Mouse (Mus musculus) myocyte (in vitro differentiated cells): Measurements from ENCODE around the gene Map3k13.

Source experiments
- CEBPB ChIP-seq: IDR thresholded peaks from 2 replicates; pipeline ENCODE4 v1.6.1; 2011; ENCODE audit warnings: mild to moderate bottlenecking, moderate library complexity; ENCODE audit not compliant: poor library complexity, insufficient read depth, severe bottlenecking
- E2F4 ChIP-seq: IDR thresholded peaks from one replicate; pipeline ENCODE4 v1.6.1; 2011; ENCODE audit warnings: mild to moderate bottlenecking, control low read depth, moderate library complexity; ENCODE audit not compliant: insufficient read depth
- MAX ChIP-seq: IDR thresholded peaks from one replicate; pipeline ENCODE4 v1.6.1; 2011; ENCODE audit warnings: low read depth, mild to moderate bottlenecking, control low read depth
- MYOD1 ChIP-seq, 3 experiments: IDR thresholded peaks; one replicate each; pipeline ENCODE4 v1.6.1; 2011; ENCODE audit warnings: control low read depth in 2 of 3, low read depth in 2 of 3, mild to moderate bottlenecking in 2 of 3, moderate library complexity in 1 of 3; ENCODE audit not compliant: insufficient read length in 2 of 3, control insufficient read depth in 1 of 3
- MYOG ChIP-seq, 3 experiments: IDR thresholded peaks; one replicate each; pipeline ENCODE4 v1.6.1; 2011; ENCODE audit warnings: control low read depth in 2 of 3, low read depth in 2 of 3, mild to moderate bottlenecking in 2 of 3; ENCODE audit not compliant: insufficient read length in 2 of 3, control insufficient read depth in 1 of 3, insufficient read depth in 1 of 3
- POLR2A ChIP-seq: IDR thresholded peaks from one replicate; pipeline ENCODE4 v1.6.1; 2011; ENCODE audit warnings: low read depth, mild to moderate bottlenecking, control low read depth, moderate library complexity; ENCODE audit not compliant: insufficient read length
- POLR2AphosphoS2 ChIP-seq: IDR thresholded peaks from one replicate; pipeline ENCODE4 v1.6.1; 2011; ENCODE audit warnings: low read depth, control low read depth; ENCODE audit not compliant: insufficient read length
- REST ChIP-seq: IDR thresholded peaks from one replicate; pipeline ENCODE4 v1.6.1; 2011; ENCODE audit warnings: mild to moderate bottlenecking, control low read depth, moderate library complexity; ENCODE audit not compliant: insufficient read depth, insufficient read length
- SRF ChIP-seq: IDR thresholded peaks from one replicate; pipeline ENCODE4 v1.6.1; 2011; ENCODE audit warnings: low read depth; ENCODE audit not compliant: control insufficient read depth, insufficient read length
- TCF12 ChIP-seq: IDR thresholded peaks from one replicate; pipeline ENCODE4 v1.6.1; 2011; ENCODE audit warnings: mild to moderate bottlenecking, control low read depth; ENCODE audit not compliant: poor library complexity, insufficient read depth, severe bottlenecking
- TCF3 ChIP-seq: IDR thresholded peaks from one replicate; pipeline ENCODE4 v1.6.1; 2011; ENCODE audit warnings: low read depth, control low read depth; ENCODE audit not compliant: insufficient read length
- USF1 ChIP-seq: IDR thresholded peaks from one replicate; pipeline ENCODE4 v1.6.1; 2011; ENCODE audit warnings: low read depth, mild to moderate bottlenecking, control low read depth, moderate library complexity

DNA sequence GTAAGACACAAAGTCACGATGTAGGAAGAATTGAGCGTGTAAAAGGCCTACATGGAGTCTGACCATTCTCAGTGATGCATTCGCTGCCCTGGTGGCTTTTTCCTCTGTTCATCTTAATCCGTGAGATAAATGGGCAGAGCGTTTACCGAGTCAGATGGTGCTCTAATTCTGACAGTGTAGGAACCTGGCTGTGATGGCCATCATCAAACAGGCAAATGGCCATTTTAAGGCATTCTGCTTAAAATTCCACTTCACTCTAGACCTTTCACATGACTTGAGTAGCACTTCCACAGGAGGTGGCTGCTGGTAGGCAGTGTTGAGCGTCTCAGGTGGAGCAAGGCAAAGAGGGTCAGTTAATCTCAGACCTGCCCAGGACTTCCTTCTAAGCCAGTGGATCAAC lies 58.2 kb downstream of the Map3k13 start:
- TF ChIP-seq MYOG (IDR thresholded peaks at IDR 0.05; ENCODE audit: control insufficient read depth in 1 of 3, insufficient read depth in 1 of 3, insufficient read length in 2 of 3, low read depth in 2 of 3) (no peak), E2F4 (no peak), POLR2A (no peak), USF1 (no peak), MYOD1 (IDR thresholded peaks at IDR 0.05; ENCODE audit: control insufficient read depth in 1 of 3, insufficient read length in 2 of 3, low read depth in 2 of 3) (no peak), CEBPB (no peak), TCF12 (no peak), REST (no peak), MAX (no peak), POLR2AphosphoS2 (no peak), TCF3 (no peak), SRF (no peak)
